Mouse (Mus musculus) liver, postnatal 0 days (tissue): ENCODE data around the gene Cenpf. TPM values are rescaled to one million over a fixed set of nuclear protein-coding genes. Genes with fewer than 3 reads are reported as not detected.

Experiments used
- ATAC-seq: fragments of 200-750 bp; cut with Nextera tagmentation; 2 replicates; pipeline ENCODE4 v1.8.0; 2017; ENCODE audit warnings: mild to moderate bottlenecking, moderate library complexity
- DNase-seq: peaks from one replicate; pipeline ENCODE4 v3.0.0-alpha.2; 2016
- H3K27ac ChIP-seq: fragments of 300-500 bp; sonication (generic); 2 replicates; pipeline ENCODE4 v1.5.1; 2014; ENCODE audit warnings: antibody characterized with exemption, moderate library complexity, mild to moderate bottlenecking, low read depth
- H3K27me3 ChIP-seq: fragments of 300-500 bp; sonication (generic); 2 replicates; pipeline ENCODE4 v1.6.1; 2014; ENCODE audit warnings: low read length, control low read depth, mixed read lengths; ENCODE audit not compliant: insufficient read depth
- H3K36me3 ChIP-seq: fragments of 300-500 bp; sonication (generic); replicated peaks from 2 replicates; pipeline ENCODE4 v1.6.1; 2014; ENCODE audit warnings: mild to moderate bottlenecking, control low read depth, low read length, moderate library complexity, mixed read lengths; ENCODE audit not compliant: insufficient read depth
- H3K4me1 ChIP-seq: fragments of 300-500 bp; sonication (generic); 2 replicates; pipeline ENCODE4 v1.6.1; 2014; ENCODE audit warnings: antibody characterized with exemption, mild to moderate bottlenecking, control low read depth; ENCODE audit not compliant: insufficient read depth
- H3K4me2 ChIP-seq: fragments of 300-500 bp; sonication (generic); 2 replicates; pipeline ENCODE4 v1.6.1; 2014; ENCODE audit warnings: low read depth, mild to moderate bottlenecking, low read length, moderate library complexity, mixed read lengths
- H3K4me3 ChIP-seq: fragments of 300-500 bp; sonication (generic); 2 replicates; pipeline ENCODE4 v1.5.1; 2014; ENCODE audit warnings: low read depth, low read length
- H3K9ac ChIP-seq: fragments of 300-500 bp; sonication (generic); replicated peaks from 2 replicates; pipeline ENCODE4 v1.6.1; 2014; ENCODE audit warnings: mild to moderate bottlenecking, moderate library complexity
- H3K9me3 ChIP-seq: fragments of 300-500 bp; sonication (generic); 2 replicates; pipeline ENCODE4 v1.6.1; 2016; ENCODE audit warnings: mild to moderate bottlenecking, control low read depth, low read length, mixed read lengths
- CTCF ChIP-seq: sonication (generic); IDR thresholded peaks from 2 replicates; pipeline ENCODE4 v1.5.1; 2016; ENCODE audit warnings: antibody characterized with exemption, low read depth
- EP300 ChIP-seq: IDR thresholded peaks from 2 replicates; pipeline ENCODE4 v1.6.1; 2016; ENCODE audit warnings: antibody characterized with exemption, low read depth, mild to moderate bottlenecking
- WGBS: fragments of 180-500 bp; shearing (Covaris S2); extraction: QIAGEN DNeasy Blood & Tissue Kit; methylation state at CpG from one replicate; pipeline ENCODE4 v1.1.7; 2014; ENCODE audit not compliant: insufficient replicate concordance; 5-methylcytosine and 5-hydroxymethylcytosine counted together
- polyA plus RNA-seq: library from polyadenylated mRNA; unstranded; fragments of >200 nt; fragmentation: Nextera tagmentation; extraction: Ambion mirVana; gene quantifications from 2 replicates; pipeline ENCODE4 v1.2.1, GENCODE M21; 2015

Gene Cenpf
- polyA plus RNA-seq, 1 experiment from 2014 or later, result 35.0 TPM

DNA sequence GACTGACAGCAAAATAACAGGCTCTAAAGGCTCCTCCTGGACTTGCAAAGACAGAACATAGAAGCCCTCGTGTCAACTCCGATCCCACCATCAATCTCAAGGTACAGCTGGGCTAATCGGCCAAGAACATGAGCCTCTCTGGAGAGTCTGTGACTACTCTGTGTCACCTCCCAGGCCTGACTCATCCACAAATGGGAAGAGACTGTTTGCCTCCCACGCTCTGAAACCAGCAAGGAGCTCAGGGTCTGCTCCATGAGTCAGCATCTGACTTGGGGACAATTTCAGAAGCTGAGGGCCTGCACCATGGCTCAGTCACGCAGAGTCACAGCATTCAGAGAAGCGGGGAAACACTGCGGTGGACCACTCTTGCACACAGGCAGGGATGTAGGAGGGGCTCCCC is 72.6 kb downstream of the Cenpf start:
- H3K4me3 ChIP-seq, result no peak overlapping the region
- WGBS, result 79% methylated on average over 7 of the region's 7 CpGs
- no peak overlapping the region for H3K4me2 ChIP-seq
- H3K27ac ChIP-seq, result no peak overlapping the region
- TF ChIP-seq EP300 (no peak), CTCF (no peak)
- ATAC-seq (no peak), DNase-seq (no peak)
- H3K9me3 ChIP-seq, result no peaks in the 10 kb centered on the region
- no peaks in the 10 kb centered on the region for H3K4me1 ChIP-seq
- H3K9ac ChIP-seq, result no peak overlapping the region
- H3K27me3 ChIP-seq, result no peaks in the 10 kb centered on the region
- H3K36me3 ChIP-seq, result no peaks in the 10 kb centered on the region

GRCm38 (mm10) chr1:189613076-189613475 is 74.8 kb downstream of the Cenpf start:
- Histone ChIP-seq H3K27ac (no peak overlapping the region), H3K4me3 (no peak overlapping the region), H3K36me3 (no peaks in the 10 kb centered on the region), H3K27me3 (no peaks in the 10 kb centered on the region), H3K9ac (no peak overlapping the region), H3K9me3 (no peaks in the 10 kb centered on the region), H3K4me1 (no peaks in the 10 kb centered on the region), H3K4me2 (no peak overlapping the region)
- TF ChIP-seq EP300 (no peak), CTCF (no peak)
- 44% methylated on average over 7 of the region's 7 CpGs for WGBS
- ATAC-seq (no peak), DNase-seq (no peak)

DNA sequence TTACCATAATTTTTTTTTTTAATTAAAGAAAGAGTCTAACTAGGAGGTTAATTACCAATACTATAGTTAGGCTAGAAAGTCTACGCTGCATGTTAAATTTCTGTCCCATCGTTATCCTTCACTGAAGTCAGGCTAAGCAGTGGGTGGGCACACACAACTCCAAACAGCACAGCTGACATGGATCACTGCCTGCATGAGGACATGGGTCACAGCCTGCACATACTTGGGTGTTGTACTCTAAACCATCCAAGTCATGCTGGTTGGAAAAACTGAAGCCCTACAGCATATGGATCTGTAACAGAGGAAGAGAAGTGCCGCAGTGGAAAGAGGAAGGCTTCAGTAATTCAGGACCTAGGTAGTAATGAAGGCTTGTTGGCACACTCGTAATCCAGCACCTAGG is 76.1 kb downstream of the Cenpf start:
- no peaks in the 10 kb centered on the region for H3K27me3 ChIP-seq
- WGBS, result 69% methylated on average over 4 of the region's 4 CpGs
- H3K9ac ChIP-seq, result no peak overlapping the region
- H3K4me2 ChIP-seq, result no peak overlapping the region
- no peak for TF ChIP-seq EP300
- TF ChIP-seq CTCF, result no peak
- H3K4me3 ChIP-seq, result no peak overlapping the region
- H3K27ac ChIP-seq, result no peak overlapping the region
- DNase-seq (no peak), ATAC-seq (no peak)
- no peaks in the 10 kb centered on the region for H3K36me3 ChIP-seq
- H3K9me3 ChIP-seq, result no peaks in the 10 kb centered on the region
- H3K4me1 ChIP-seq, result no peaks in the 10 kb centered on the region

- Histone ChIP-seq H3K27ac (no peak overlapping the region), H3K4me1 (no peaks in the 10 kb centered on the region), H3K4me2 (no peak overlapping the region), H3K9ac (no peak overlapping the region), H3K9me3 (no peaks in the 10 kb centered on the region), H3K36me3 (no peaks in the 10 kb centered on the region), H3K4me3 (no peak overlapping the region), H3K27me3 (no peaks in the 10 kb centered on the region)
- DNase-seq (no peak), ATAC-seq (no peak)
- TF ChIP-seq EP300, result no peak
- no peak for TF ChIP-seq CTCF
- WGBS, result 15% methylated on average over 5 of the region's 5 CpGs
Observed at GRCm38 (mm10) chr1:189608640-189609039, 79.2 kb downstream of the Cenpf start.

GRCm38 (mm10) chr1:189608039-189608438 is 79.8 kb downstream of the Cenpf start:
- Histone ChIP-seq H3K4me3 (no peak overlapping the region), H3K27ac (no peak overlapping the region), H3K36me3 (no peaks in the 10 kb centered on the region), H3K4me2 (no peak overlapping the region), H3K4me1 (no peaks in the 10 kb centered on the region), H3K27me3 (no peaks in the 10 kb centered on the region), H3K9me3 (no peaks in the 10 kb centered on the region), H3K9ac (no peak overlapping the region)
- TF ChIP-seq CTCF (no peak), EP300 (no peak)
- ATAC-seq, result no peak
- no peak for DNase-seq
- WGBS, result 76% methylated on average over 3 of the region's 3 CpGs

- no peaks in the 10 kb centered on the region for H3K36me3 ChIP-seq
- no peak overlapping the region for H3K27ac ChIP-seq
- ATAC-seq, result no peak
- H3K4me2 ChIP-seq, result no peak overlapping the region
- DNase-seq, result no peak
- H3K4me3 ChIP-seq, result no peak overlapping the region
- H3K9me3 ChIP-seq, result no peaks in the 10 kb centered on the region
- 84% methylated on average over 8 of the region's 8 CpGs for WGBS
- no peaks in the 10 kb centered on the region for H3K4me1 ChIP-seq
- TF ChIP-seq CTCF (no peak), EP300 (no peak)
- no peaks in the 10 kb centered on the region for H3K27me3 ChIP-seq
- H3K9ac ChIP-seq, result no peak overlapping the region
Observed at GRCm38 (mm10) chr1:189605598-189606126, 82.2 kb downstream of the Cenpf start.

DNA sequence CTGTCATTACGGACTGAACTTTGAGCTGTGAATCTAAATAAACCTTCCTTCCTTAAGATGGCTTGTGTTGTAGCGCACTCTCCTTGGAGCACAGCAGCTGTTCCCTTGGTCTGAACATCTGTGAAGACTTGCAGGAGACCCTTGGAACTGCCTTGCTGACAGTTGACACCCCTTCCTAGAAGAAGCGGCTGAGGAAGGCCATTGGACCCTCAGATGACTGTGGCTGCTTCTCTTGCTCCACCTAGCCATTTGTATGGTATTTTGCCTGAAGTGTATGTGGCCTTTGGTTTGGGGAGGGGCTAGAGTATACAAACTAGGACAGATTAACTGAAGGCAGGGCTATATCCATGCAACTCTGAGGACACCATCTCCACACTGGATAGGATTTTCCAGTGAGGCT is 90.8 kb downstream of the Cenpf start:
- Histone ChIP-seq H3K4me2 (no peak overlapping the region), H3K36me3 (no peaks in the 10 kb centered on the region), H3K27ac (no peak overlapping the region), H3K4me3 (no peak overlapping the region), H3K9ac (no peak overlapping the region), H3K4me1 (no peaks in the 10 kb centered on the region), H3K27me3 (no peaks in the 10 kb centered on the region), H3K9me3 (no peaks in the 10 kb centered on the region)
- WGBS, result 77% methylated on average over 3 of the region's 3 CpGs
- ATAC-seq (no peak), DNase-seq (no peak)
- TF ChIP-seq EP300 (no peak), CTCF (no peak)

Other genes with a start within 250 kb of the Cenpf start
- 0.27 and 0.33 TPM in 2 replicates for gene Ptpn14, start 40.2 kb upstream of the Cenpf start, polyA plus RNA-seq
- 21.4 and 23.3 TPM in 2 replicates for gene Smyd2, start 234.3 kb upstream of the Cenpf start, polyA plus RNA-seq